Mouse (Mus musculus) stomach, embryonic 14.5 days (tissue): Measurements from ENCODE around the gene Otulin. TPM values are rescaled to one million over a fixed set of nuclear protein-coding genes. Genes with fewer than 3 reads are reported as not detected.
A peak's percentile ranks its signal among the peaks of the same experiment; 100 is the strongest.

ENCODE experiments used
- ATAC-seq: fragments of 200-750 bp; cut with Nextera tagmentation; 2 replicates; pipeline ENCODE4 v1.8.0; 2017; ENCODE audit warnings: low read depth, moderate TSS enrichment; ENCODE audit not compliant: insufficient number of reproducible peaks, insufficient read depth, low FRiP score
- H3K27ac ChIP-seq: fragments of 300-500 bp; sonication (generic); 2 replicates; pipeline ENCODE4 v1.5.1; 2014; ENCODE audit warnings: mild to moderate bottlenecking, low read length, moderate library complexity, mixed read lengths
- H3K27me3 ChIP-seq: fragments of 300-500 bp; sonication (generic); 2 replicates; pipeline ENCODE4 v1.6.1; 2014; ENCODE audit warnings: low read length, control low read depth, mixed read lengths; ENCODE audit not compliant: control insufficient read depth, insufficient read depth
- H3K36me3 ChIP-seq: fragments of 300-500 bp; sonication (generic); 2 replicates; pipeline ENCODE4 v1.6.1; 2014; ENCODE audit warnings: mild to moderate bottlenecking, control low read depth, low read length, moderate library complexity, mixed read lengths; ENCODE audit not compliant: control insufficient read depth, insufficient read depth
- H3K4me1 ChIP-seq: fragments of 300-500 bp; sonication (generic); 2 replicates; pipeline ENCODE4 v1.6.1; 2014; ENCODE audit warnings: low read length, control low read depth, mixed read lengths; ENCODE audit not compliant: control insufficient read depth, insufficient read depth
- H3K4me2 ChIP-seq: fragments of 300-500 bp; sonication (generic); replicated peaks from 2 replicates; pipeline ENCODE4 v1.6.1; 2014; ENCODE audit warnings: low read depth, low read length, control low read depth
- H3K4me3 ChIP-seq: fragments of 300-500 bp; sonication (generic); 2 replicates; pipeline ENCODE4 v1.5.1; 2014; ENCODE audit warnings: low read depth, low read length, control low read depth
- H3K9ac ChIP-seq: fragments of 300-500 bp; sonication (generic); replicated peaks from 2 replicates; pipeline ENCODE4 v1.6.1; 2014; ENCODE audit warnings: low read depth, mild to moderate bottlenecking, control low read depth, low read length, moderate library complexity, mixed read lengths
- H3K9me3 ChIP-seq: fragments of 300-500 bp; sonication (generic); 2 replicates; pipeline ENCODE4 v1.6.1; 2016; ENCODE audit warnings: low read depth, low read length, control low read depth; ENCODE audit not compliant: control insufficient read depth
- WGBS: fragments of 180-500 bp; shearing (Covaris S2); extraction: QIAGEN DNeasy Blood & Tissue Kit; methylation state at CpG from one replicate; pipeline ENCODE4 v1.1.7; 2014; 5-methylcytosine and 5-hydroxymethylcytosine counted together
- polyA plus RNA-seq: library from polyadenylated mRNA; unstranded; fragments of >200 nt; fragmentation: Nextera tagmentation; extraction: Ambion mirVana; gene quantifications from 2 replicates; pipeline ENCODE4 v1.2.1, GENCODE M21; 2014

Otulin gene
- polyA plus RNA-seq, 1 experiment from 2014 or later: 33.2 TPM

- no peak overlapping the region for H3K4me2 ChIP-seq
- no peaks in the 10 kb centered on the region for H3K36me3 ChIP-seq
- WGBS: 60% methylated on average over 9 of the region's 9 CpGs
- peaks cover 32% of the 10 kb centered on the region for H3K4me1 ChIP-seq
- no peaks in the 10 kb centered on the region for H3K9me3 ChIP-seq
- no peaks in the 10 kb centered on the region for H3K27me3 ChIP-seq
- no peak overlapping the region for H3K4me3 ChIP-seq
- no peak overlapping the region for H3K9ac ChIP-seq
- H3K27ac ChIP-seq: no peak overlapping the region
- no peak for ATAC-seq
Measured at GRCm38 (mm10) chr15:27503221-27503620, 127.3 kb downstream of the Otulin start.

GRCm38 (mm10) chr15:27502338-27502737 lies 128.2 kb downstream of the Otulin start:
- Histone ChIP-seq H3K4me1 (peaks cover 32% of the 10 kb centered on the region), H3K27me3 (no peaks in the 10 kb centered on the region), H3K27ac (no peak overlapping the region), H3K36me3 (no peaks in the 10 kb centered on the region), H3K9ac (no peak overlapping the region), H3K4me2 (no peak overlapping the region), H3K9me3 (no peaks in the 10 kb centered on the region), H3K4me3 (no peak overlapping the region)
- 82% methylated on average over 13 of the region's 13 CpGs for WGBS
- ATAC-seq: no peak

GRCm38 (mm10) chr15:27500390-27500789 lies 130.1 kb downstream of the Otulin start:
- no peak overlapping the region for H3K4me3 ChIP-seq
- H3K36me3 ChIP-seq: no peaks in the 10 kb centered on the region
- WGBS: 84% methylated on average over 15 of the region's 15 CpGs
- H3K9ac ChIP-seq: no peak overlapping the region
- no peak overlapping the region for H3K4me2 ChIP-seq
- no peak overlapping the region for H3K27ac ChIP-seq
- H3K27me3 ChIP-seq: no peaks in the 10 kb centered on the region
- no peak for ATAC-seq
- no peaks in the 10 kb centered on the region for H3K9me3 ChIP-seq
- peaks cover 20% of the 10 kb centered on the region for H3K4me1 ChIP-seq

GRCm38 (mm10) chr15:27498078-27498477 lies 132.4 kb downstream of the Otulin start:
- Histone ChIP-seq H3K36me3 (no peaks in the 10 kb centered on the region), H3K9ac (no peak overlapping the region), H3K27me3 (no peaks in the 10 kb centered on the region), H3K27ac (no peak overlapping the region), H3K4me3 (no peak overlapping the region), H3K9me3 (no peaks in the 10 kb centered on the region), H3K4me1 (peaks cover 16% of the 10 kb centered on the region; the same call in 1 of the 2 replicates), H3K4me2 (no peak overlapping the region)
- no peak for ATAC-seq
- 82% methylated on average over 5 of the region's 5 CpGs for WGBS

- Histone ChIP-seq H3K4me3 (no peak overlapping the region), H3K9ac (no peak overlapping the region), H3K27me3 (no peaks in the 10 kb centered on the region), H3K27ac (no peak overlapping the region), H3K4me2 (no peak overlapping the region), H3K4me1 (peaks cover 12% of the 10 kb centered on the region; the same call in 1 of the 2 replicates), H3K36me3 (no peaks in the 10 kb centered on the region), H3K9me3 (no peaks in the 10 kb centered on the region)
- no peak for ATAC-seq
- 60% methylated on average over 7 of the region's 7 CpGs for WGBS
Measured at GRCm38 (mm10) chr15:27497300-27497997, 133.0 kb downstream of the Otulin start.

- H3K4me3 ChIP-seq: no peak overlapping the region
- H3K9me3 ChIP-seq: no peaks in the 10 kb centered on the region
- WGBS: 83% methylated on average over 11 of the region's 11 CpGs
- peak; percentile 68; the same call in 1 of the 2 replicates for ATAC-seq
- 0 out of 2 replicates have a peak, but pooled peaks cover 7% of the 10 kb centered on the region for H3K4me1 ChIP-seq
- H3K27me3 ChIP-seq: no peaks in the 10 kb centered on the region
- no peak overlapping the region for H3K4me2 ChIP-seq
- H3K27ac ChIP-seq: no peak overlapping the region
- H3K9ac ChIP-seq: no peak overlapping the region
- H3K36me3 ChIP-seq: no peaks in the 10 kb centered on the region
Measured at GRCm38 (mm10) chr15:27496596-27497299, 133.7 kb downstream of the Otulin start.

- no peaks in the 10 kb centered on the region for H3K9me3 ChIP-seq
- H3K9ac ChIP-seq: no peak overlapping the region
- no peak for ATAC-seq
- WGBS: 43% methylated on average over 5 of the region's 5 CpGs
- no peak overlapping the region for H3K4me3 ChIP-seq
- H3K36me3 ChIP-seq: no peaks in the 10 kb centered on the region
- H3K27ac ChIP-seq: no peak overlapping the region
- H3K4me1 ChIP-seq: 0 out of 2 replicates have a peak, but pooled peaks cover 7% of the 10 kb centered on the region
- no peaks in the 10 kb centered on the region for H3K27me3 ChIP-seq
- H3K4me2 ChIP-seq: no peak overlapping the region
Measured at GRCm38 (mm10) chr15:27495981-27496401, 134.5 kb downstream of the Otulin start.

GRCm38 (mm10) chr15:27493516-27493915 lies 137.0 kb downstream of the Otulin start:
- H3K27me3 ChIP-seq: no peaks in the 10 kb centered on the region
- ATAC-seq: no peak
- H3K4me2 ChIP-seq: no peak overlapping the region
- no peaks in the 10 kb centered on the region for H3K9me3 ChIP-seq
- peaks cover 10% of the 10 kb centered on the region; the same call in 1 of the 2 replicates for H3K4me1 ChIP-seq
- H3K9ac ChIP-seq: no peak overlapping the region
- H3K36me3 ChIP-seq: no peaks in the 10 kb centered on the region
- no peak overlapping the region for H3K27ac ChIP-seq
- WGBS: 48% methylated on average over 10 of the region's 10 CpGs
- H3K4me3 ChIP-seq: no peak overlapping the region
